Mouse (Mus musculus) kidney, adult 2 months (tissue): ENCODE measurements around the gene Nkx2-9.

ENCODE experiments used
- CTCF ChIP-seq: fragments of 200-500 bp; conservative IDR thresholded peaks from 2 replicates; pipeline ENCODE4 v1.5.1; 2011; ENCODE audit warnings: low read depth, mild to moderate bottlenecking, control low read depth, low read length, moderate library complexity, mixed read lengths; ENCODE audit not compliant: insufficient read depth, insufficient read length
- POLR2A ChIP-seq: fragments of 200-500 bp; IDR thresholded peaks from one replicate; pipeline ENCODE4 v1.6.1; 2011; ENCODE audit warnings: low read depth, low read length, control low read depth

DNA sequence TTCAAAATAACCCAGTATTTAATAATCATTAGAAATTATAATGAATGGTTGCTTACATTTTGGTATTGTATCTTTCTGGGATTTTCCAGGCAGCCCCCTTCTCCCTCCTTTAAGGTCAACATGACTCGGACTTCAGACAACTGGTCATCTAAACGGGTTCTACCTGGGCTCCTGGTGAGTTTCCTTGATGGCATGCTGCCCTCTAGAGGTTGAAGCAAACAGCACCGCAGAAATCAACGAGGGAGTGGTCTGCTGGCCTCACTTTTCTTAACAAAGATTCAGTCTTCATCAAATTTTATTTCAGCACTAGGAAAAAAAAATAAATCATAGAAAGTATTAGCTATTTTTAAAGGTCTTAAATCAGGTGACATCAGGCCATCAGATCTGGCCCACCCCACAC is 21.4 kb downstream of the Nkx2-9 start:
- TF ChIP-seq CTCF (peak; percentile 56), POLR2A (no peak)
